Mouse (Mus musculus) stomach, embryonic 16.5 days (tissue): Measurements from ENCODE around the gene Ppil6. TPM values are rescaled to one million over a fixed set of nuclear protein-coding genes. Genes with fewer than 3 reads are reported as not detected.

Experiments
- ATAC-seq: fragments of 200-750 bp; cut with Nextera tagmentation; 2 replicates; pipeline ENCODE4 v1.8.0; 2017; ENCODE audit warnings: moderate number of reproducible peaks, moderate TSS enrichment; ENCODE audit not compliant: insufficient read depth, low FRiP score
- H3K27ac ChIP-seq: fragments of 300-500 bp; sonication (generic); 2 replicates; pipeline ENCODE4 v1.5.1; 2014; ENCODE audit warnings: low read length
- H3K27me3 ChIP-seq: fragments of 300-500 bp; sonication (generic); 2 replicates; pipeline ENCODE4 v1.6.1; 2014; ENCODE audit warnings: low read length, control low read depth, mixed read lengths; ENCODE audit not compliant: control insufficient read depth, insufficient read depth
- H3K36me3 ChIP-seq: fragments of 300-500 bp; sonication (generic); 2 replicates; pipeline ENCODE4 v1.6.1; 2014; ENCODE audit warnings: low read length; ENCODE audit not compliant: control insufficient read depth, insufficient read depth
- H3K4me1 ChIP-seq: fragments of 300-500 bp; sonication (generic); 2 replicates; pipeline ENCODE4 v1.6.1; 2014; ENCODE audit warnings: low read length, control low read depth, mixed read lengths; ENCODE audit not compliant: control insufficient read depth, insufficient read depth
- H3K4me2 ChIP-seq: fragments of 300-500 bp; sonication (generic); 2 replicates; pipeline ENCODE4 v1.6.1; 2014; ENCODE audit warnings: low read depth, low read length, mixed read lengths
- H3K4me3 ChIP-seq: fragments of 300-500 bp; sonication (generic); replicated peaks from 2 replicates; pipeline ENCODE4 v1.5.1; 2014; ENCODE audit warnings: mild to moderate bottlenecking, low read length
- H3K9ac ChIP-seq: fragments of 300-500 bp; sonication (generic); 2 replicates; pipeline ENCODE4 v1.6.1; 2014; ENCODE audit warnings: low read length
- H3K9me3 ChIP-seq: fragments of 300-500 bp; sonication (generic); replicated peaks from 2 replicates; pipeline ENCODE4 v1.6.1; 2016; ENCODE audit warnings: low read length, control low read depth; ENCODE audit not compliant: control insufficient read depth
- WGBS: fragments of 180-500 bp; shearing (Covaris S2); extraction: QIAGEN DNeasy Blood & Tissue Kit; methylation state at CpG from one replicate; pipeline ENCODE4 v1.1.7; 2014; 5-methylcytosine and 5-hydroxymethylcytosine counted together
- polyA plus RNA-seq: library from polyadenylated mRNA; unstranded; fragments of >200 nt; fragmentation: Nextera tagmentation; extraction: Ambion mirVana; gene quantifications from 2 replicates; pipeline ENCODE4 v1.2.1, GENCODE M21; 2015

Gene Ppil6
- polyA plus RNA-seq, 1 experiment from 2014 or later, result 1.1 TPM

- Histone ChIP-seq H3K4me1 (no peaks in the 10 kb centered on the region), H3K9me3 (no peaks in the 10 kb centered on the region), H3K4me2 (no peak overlapping the region), H3K9ac (no peak overlapping the region), H3K27ac (no peak overlapping the region), H3K36me3 (peaks cover 14% of the 10 kb centered on the region), H3K27me3 (no peaks in the 10 kb centered on the region), H3K4me3 (no peak overlapping the region)
- no peak for ATAC-seq
- WGBS, result 89% methylated on average over 4 of the region's 4 CpGs
Observed at GRCm38 (mm10) chr10:41537226-41537982, 47.2 kb downstream of the Ppil6 start.

GRCm38 (mm10) chr10:41537983-41538330 lies 47.7 kb downstream of the Ppil6 start:
- no peak overlapping the region for H3K4me2 ChIP-seq
- H3K4me3 ChIP-seq, result no peak overlapping the region
- no peak for ATAC-seq
- H3K27ac ChIP-seq, result no peak overlapping the region
- H3K36me3 ChIP-seq, result peaks cover 9% of the 10 kb centered on the region
- H3K9me3 ChIP-seq, result no peaks in the 10 kb centered on the region
- H3K9ac ChIP-seq, result no peak overlapping the region
- H3K27me3 ChIP-seq, result no peaks in the 10 kb centered on the region
- no peaks in the 10 kb centered on the region for H3K4me1 ChIP-seq
- 93% methylated on average over 3 of the region's 3 CpGs for WGBS

- no peaks in the 10 kb centered on the region for H3K27me3 ChIP-seq
- no peak overlapping the region for H3K27ac ChIP-seq
- no peaks in the 10 kb centered on the region for H3K4me1 ChIP-seq
- H3K4me2 ChIP-seq, result no peak overlapping the region
- 88% methylated on average over 4 of the region's 4 CpGs for WGBS
- ATAC-seq, result no peak
- H3K9ac ChIP-seq, result no peak overlapping the region
- H3K36me3 ChIP-seq, result peaks cover 4% of the 10 kb centered on the region; the same call in 1 of the 2 replicates
- no peak overlapping the region for H3K4me3 ChIP-seq
- no peaks in the 10 kb centered on the region for H3K9me3 ChIP-seq
Observed at GRCm38 (mm10) chr10:41538986-41539385, 48.7 kb downstream of the Ppil6 start.

- no peaks in the 10 kb centered on the region for H3K9me3 ChIP-seq
- no peak for ATAC-seq
- peaks cover 4% of the 10 kb centered on the region for H3K4me1 ChIP-seq
- H3K27ac ChIP-seq, result no peak overlapping the region
- no peak overlapping the region for H3K9ac ChIP-seq
- 92% methylated on average over 6 of the region's 6 CpGs for WGBS
- H3K27me3 ChIP-seq, result no peaks in the 10 kb centered on the region
- no peaks in the 10 kb centered on the region for H3K36me3 ChIP-seq
- H3K4me2 ChIP-seq, result no peak overlapping the region
- H3K4me3 ChIP-seq, result no peak overlapping the region
Observed at GRCm38 (mm10) chr10:41542057-41542456, 51.8 kb downstream of the Ppil6 start.

GRCm38 (mm10) chr10:41543439-41543838 lies 53.2 kb downstream of the Ppil6 start:
- no peak for ATAC-seq
- 81% methylated on average over 4 of the region's 4 CpGs for WGBS
- no peaks in the 10 kb centered on the region for H3K27me3 ChIP-seq
- H3K27ac ChIP-seq, result no peak overlapping the region
- no peaks in the 10 kb centered on the region for H3K9me3 ChIP-seq
- no peak overlapping the region for H3K4me2 ChIP-seq
- H3K4me3 ChIP-seq, result no peak overlapping the region
- H3K4me1 ChIP-seq, result peaks cover 4% of the 10 kb centered on the region
- no peak overlapping the region for H3K9ac ChIP-seq
- no peaks in the 10 kb centered on the region for H3K36me3 ChIP-seq

- no peaks in the 10 kb centered on the region for H3K27me3 ChIP-seq
- H3K4me3 ChIP-seq, result no peak overlapping the region
- H3K27ac ChIP-seq, result no peak overlapping the region
- no peak for ATAC-seq
- peaks cover 4% of the 10 kb centered on the region for H3K4me1 ChIP-seq
- WGBS, result 63% methylated on average over 2 of the region's 2 CpGs
- no peak overlapping the region for H3K4me2 ChIP-seq
- no peak overlapping the region for H3K9ac ChIP-seq
- H3K9me3 ChIP-seq, result no peaks in the 10 kb centered on the region
- H3K36me3 ChIP-seq, result no peaks in the 10 kb centered on the region
Observed at GRCm38 (mm10) chr10:41543844-41544243, 53.6 kb downstream of the Ppil6 start.

GRCm38 (mm10) chr10:41544481-41545190 lies 54.4 kb downstream of the Ppil6 start:
- Histone ChIP-seq H3K4me3 (no peak overlapping the region), H3K9ac (no peak overlapping the region), H3K27me3 (no peaks in the 10 kb centered on the region), H3K4me2 (no peak overlapping the region), H3K4me1 (peaks cover 4% of the 10 kb centered on the region), H3K36me3 (no peaks in the 10 kb centered on the region), H3K9me3 (peaks cover 4% of the 10 kb centered on the region; the same call in 1 of the 2 replicates), H3K27ac (no peak overlapping the region)
- WGBS, result 12% methylated on average over 7 of the region's 7 CpGs
- no peak for ATAC-seq

- no peak for ATAC-seq
Observed at GRCm38 (mm10) chr10:41545224-41545755, 55.1 kb downstream of the Ppil6 start.

More at GRCm38 (mm10) chr10:41545224-41545755, 55.1 kb downstream of the Ppil6 start:
- WGBS, result 53% methylated on average over 7 of the region's 7 CpGs
- no peak overlapping the region for H3K9ac ChIP-seq
- H3K9me3 ChIP-seq, result peaks cover 4% of the 10 kb centered on the region; the same call in 1 of the 2 replicates
- H3K4me1 ChIP-seq, result peaks cover 4% of the 10 kb centered on the region
- H3K4me3 ChIP-seq, result no peak overlapping the region
- H3K27ac ChIP-seq, result no peak overlapping the region
- no peaks in the 10 kb centered on the region for H3K36me3 ChIP-seq
- no peak overlapping the region for H3K4me2 ChIP-seq
- no peaks in the 10 kb centered on the region for H3K27me3 ChIP-seq
